Mouse (Mus musculus): ENCODE measurements around the gene Ntm. TPM values are rescaled to one million over a fixed set of nuclear protein-coding genes. Genes with fewer than 3 reads are reported as not detected.

Gene Ntm
- polyA plus RNA-seq, 1 experiment from 2014 or later: 48.5 TPM

- H3K36me3 ChIP-seq (ENCODE audit: control insufficient read depth, insufficient read depth, low read length): no peaks in the 10 kb centered on the region
- no peaks in the 10 kb centered on the region for H3K27me3 ChIP-seq (ENCODE audit: control insufficient read depth, insufficient read depth, low read length)
- no peak overlapping the region for H3K4me2 ChIP-seq (replicated peaks; ENCODE audit: low read depth, low read length)
- H3K9ac ChIP-seq (ENCODE audit: low read depth, low read length): no peak overlapping the region
- H3K4me1 ChIP-seq (ENCODE audit: control insufficient read depth, insufficient read depth, low read length): no peaks in the 10 kb centered on the region
- 69% methylated on average over 8 of the region's 8 CpGs for WGBS
- H3K27ac ChIP-seq (ENCODE audit: low read depth, low read length): no peak overlapping the region
- no peak overlapping the region for H3K4me3 ChIP-seq (ENCODE audit: low read length)
- no peaks in the 10 kb centered on the region for H3K9me3 ChIP-seq (ENCODE audit: control insufficient read depth, low read length)
- ATAC-seq (ENCODE audit: low FRiP score, low TSS enrichment): no peak
These were observed 200.9 kb downstream of the Ntm start for GRCm38 (mm10) chr9:29761952-29762586.

GRCm38 (mm10) chr9:29761511-29761910 is 201.4 kb downstream of the Ntm start:
- H3K27me3 ChIP-seq (ENCODE audit: control insufficient read depth, insufficient read depth, low read length): no peaks in the 10 kb centered on the region
- WGBS: 76% methylated on average over 5 of the region's 5 CpGs

GRCm38 (mm10) chr9:29759940-29760339 is 203.0 kb downstream of the Ntm start:
- Histone ChIP-seq H3K4me2 (replicated peaks; ENCODE audit: low read depth, low read length) (no peak overlapping the region), H3K36me3 (ENCODE audit: control insufficient read depth, insufficient read depth, low read length) (no peaks in the 10 kb centered on the region), H3K27me3 (ENCODE audit: control insufficient read depth, insufficient read depth, low read length) (no peaks in the 10 kb centered on the region), H3K4me1 (ENCODE audit: control insufficient read depth, insufficient read depth, low read length) (no peaks in the 10 kb centered on the region), H3K27ac (ENCODE audit: low read depth, low read length) (no peak overlapping the region), H3K9me3 (ENCODE audit: control insufficient read depth, low read length) (no peaks in the 10 kb centered on the region), H3K9ac (ENCODE audit: low read depth, low read length) (no peak overlapping the region), H3K4me3 (ENCODE audit: low read length) (no peak overlapping the region)
- no peak for ATAC-seq (ENCODE audit: low FRiP score, low TSS enrichment)
- WGBS: 80% methylated on average over 3 of the region's 3 CpGs

More at GRCm38 (mm10) chr9:29761511-29761910, 201.4 kb downstream of the Ntm start:
- H3K9ac ChIP-seq (ENCODE audit: low read depth, low read length): no peak overlapping the region
- H3K4me1 ChIP-seq (ENCODE audit: control insufficient read depth, insufficient read depth, low read length): no peaks in the 10 kb centered on the region
- H3K36me3 ChIP-seq (ENCODE audit: control insufficient read depth, insufficient read depth, low read length): no peaks in the 10 kb centered on the region
- ATAC-seq (ENCODE audit: low FRiP score, low TSS enrichment): no peak
- H3K4me2 ChIP-seq (replicated peaks; ENCODE audit: low read depth, low read length): no peak overlapping the region
- H3K27ac ChIP-seq (ENCODE audit: low read depth, low read length): no peak overlapping the region
- no peaks in the 10 kb centered on the region for H3K9me3 ChIP-seq (ENCODE audit: control insufficient read depth, low read length)
- H3K4me3 ChIP-seq (ENCODE audit: low read length): no peak overlapping the region

- Histone ChIP-seq H3K4me2 (replicated peaks; ENCODE audit: low read depth, low read length) (no peak overlapping the region), H3K27me3 (ENCODE audit: control insufficient read depth, insufficient read depth, low read length) (no peaks in the 10 kb centered on the region), H3K27ac (ENCODE audit: low read depth, low read length) (no peak overlapping the region), H3K4me3 (ENCODE audit: low read length) (no peak overlapping the region), H3K4me1 (ENCODE audit: control insufficient read depth, insufficient read depth, low read length) (no peaks in the 10 kb centered on the region), H3K9ac (ENCODE audit: low read depth, low read length) (no peak overlapping the region), H3K36me3 (ENCODE audit: control insufficient read depth, insufficient read depth, low read length) (no peaks in the 10 kb centered on the region), H3K9me3 (ENCODE audit: control insufficient read depth, low read length) (no peaks in the 10 kb centered on the region)
- 90% methylated on average over 2 of the region's 2 CpGs for WGBS
- ATAC-seq (ENCODE audit: low FRiP score, low TSS enrichment): no peak
These were observed 203.9 kb downstream of the Ntm start for GRCm38 (mm10) chr9:29759060-29759459.

- H3K4me3 ChIP-seq (ENCODE audit: low read length): no peak overlapping the region
- no peaks in the 10 kb centered on the region for H3K9me3 ChIP-seq (ENCODE audit: control insufficient read depth, low read length)
- ATAC-seq (ENCODE audit: low FRiP score, low TSS enrichment): no peak
- H3K9ac ChIP-seq (ENCODE audit: low read depth, low read length): no peak overlapping the region
- H3K27ac ChIP-seq (ENCODE audit: low read depth, low read length): no peak overlapping the region
- H3K4me1 ChIP-seq (ENCODE audit: control insufficient read depth, insufficient read depth, low read length): no peaks in the 10 kb centered on the region
- no peaks in the 10 kb centered on the region for H3K27me3 ChIP-seq (ENCODE audit: control insufficient read depth, insufficient read depth, low read length)
- no peaks in the 10 kb centered on the region for H3K36me3 ChIP-seq (ENCODE audit: control insufficient read depth, insufficient read depth, low read length)
- no peak overlapping the region for H3K4me2 ChIP-seq (replicated peaks; ENCODE audit: low read depth, low read length)
These were observed 208.6 kb downstream of the Ntm start for GRCm38 (mm10) chr9:29754374-29754773.

GRCm38 (mm10) chr9:29751396-29751795 is 211.5 kb downstream of the Ntm start:
- Histone ChIP-seq H3K9me3 (ENCODE audit: control insufficient read depth, low read length) (no peaks in the 10 kb centered on the region), H3K4me2 (replicated peaks; ENCODE audit: low read depth, low read length) (no peak overlapping the region), H3K27ac (ENCODE audit: low read depth, low read length) (no peak overlapping the region), H3K4me1 (ENCODE audit: control insufficient read depth, insufficient read depth, low read length) (no peaks in the 10 kb centered on the region), H3K27me3 (ENCODE audit: control insufficient read depth, insufficient read depth, low read length) (no peaks in the 10 kb centered on the region), H3K4me3 (ENCODE audit: low read length) (no peak overlapping the region), H3K9ac (ENCODE audit: low read depth, low read length) (no peak overlapping the region), H3K36me3 (ENCODE audit: control insufficient read depth, insufficient read depth, low read length) (no peaks in the 10 kb centered on the region)
- peak; percentile 62 for ATAC-seq (ENCODE audit: low FRiP score, low TSS enrichment)
- WGBS: 37% methylated on average over 1 of the region's 1 CpGs

GRCm38 (mm10) chr9:29750371-29751014 is 212.4 kb downstream of the Ntm start:
- no peak overlapping the region for H3K9ac ChIP-seq (ENCODE audit: low read depth, low read length)
- ATAC-seq (ENCODE audit: low FRiP score, low TSS enrichment): peak; percentile 39; the same call in 1 of the 2 replicates
- H3K27ac ChIP-seq (ENCODE audit: low read depth, low read length): no peak overlapping the region
- H3K4me2 ChIP-seq (replicated peaks; ENCODE audit: low read depth, low read length): peak overlapping the region; percentile 42
- H3K36me3 ChIP-seq (ENCODE audit: control insufficient read depth, insufficient read depth, low read length): no peaks in the 10 kb centered on the region
- H3K9me3 ChIP-seq (ENCODE audit: control insufficient read depth, low read length): no peaks in the 10 kb centered on the region
- WGBS: 13% methylated on average over 15 of the region's 15 CpGs
- no peaks in the 10 kb centered on the region for H3K27me3 ChIP-seq (ENCODE audit: control insufficient read depth, insufficient read depth, low read length)
- peak overlapping the region; percentile 20 for H3K4me3 ChIP-seq (ENCODE audit: low read length)
- no peaks in the 10 kb centered on the region for H3K4me1 ChIP-seq (ENCODE audit: control insufficient read depth, insufficient read depth, low read length)

- Histone ChIP-seq H3K36me3 (ENCODE audit: control insufficient read depth, insufficient read depth, low read length) (no peaks in the 10 kb centered on the region), H3K27ac (ENCODE audit: low read depth, low read length) (no peak overlapping the region), H3K4me1 (ENCODE audit: control insufficient read depth, insufficient read depth, low read length) (no peaks in the 10 kb centered on the region), H3K4me2 (replicated peaks; ENCODE audit: low read depth, low read length) (no peak overlapping the region), H3K9me3 (ENCODE audit: control insufficient read depth, low read length) (no peaks in the 10 kb centered on the region), H3K4me3 (ENCODE audit: low read length) (no peak overlapping the region), H3K9ac (ENCODE audit: low read depth, low read length) (no peak overlapping the region), H3K27me3 (ENCODE audit: control insufficient read depth, insufficient read depth, low read length) (no peaks in the 10 kb centered on the region)
- WGBS: 78% methylated on average over 4 of the region's 4 CpGs
- no peak for ATAC-seq (ENCODE audit: low FRiP score, low TSS enrichment)
These were observed 214.9 kb downstream of the Ntm start for GRCm38 (mm10) chr9:29748070-29748469.

- H3K4me1 ChIP-seq (ENCODE audit: control insufficient read depth, insufficient read depth, low read length): no peaks in the 10 kb centered on the region
- no peak overlapping the region for H3K4me2 ChIP-seq (replicated peaks; ENCODE audit: low read depth, low read length)
- no peaks in the 10 kb centered on the region for H3K36me3 ChIP-seq (ENCODE audit: control insufficient read depth, insufficient read depth, low read length)
- H3K4me3 ChIP-seq (ENCODE audit: low read length): no peak overlapping the region
- no peak overlapping the region for H3K27ac ChIP-seq (ENCODE audit: low read depth, low read length)
- 41% methylated on average over 9 of the region's 9 CpGs for WGBS
- no peaks in the 10 kb centered on the region for H3K9me3 ChIP-seq (ENCODE audit: control insufficient read depth, low read length)
- no peaks in the 10 kb centered on the region for H3K27me3 ChIP-seq (ENCODE audit: control insufficient read depth, insufficient read depth, low read length)
- no peak overlapping the region for H3K9ac ChIP-seq (ENCODE audit: low read depth, low read length)
- ATAC-seq (ENCODE audit: low FRiP score, low TSS enrichment): peak; percentile 52
These were observed 224.0 kb downstream of the Ntm start for GRCm38 (mm10) chr9:29738835-29739526.

Data from kidney, embryonic 14.5 days (tissue).